Mouse (Mus musculus) inflammation-experienced regulatory T-cells, adult 16 weeks (primary cell): ENCODE measurements around the gene Kcnab2. TPM values are rescaled to one million over a fixed set of nuclear protein-coding genes. Genes with fewer than 3 reads are reported as not detected.

Source experiments
- polyA plus RNA-seq: library from polyadenylated mRNA; unstranded; fragments of 100-300 nt; shearing (Covaris generic); gene quantifications from one replicate; pipeline ENCODE4 v1.2.1, GENCODE M21; 2017

Gene Kcnab2
- 120 TPM for polyA plus RNA-seq

DNA sequence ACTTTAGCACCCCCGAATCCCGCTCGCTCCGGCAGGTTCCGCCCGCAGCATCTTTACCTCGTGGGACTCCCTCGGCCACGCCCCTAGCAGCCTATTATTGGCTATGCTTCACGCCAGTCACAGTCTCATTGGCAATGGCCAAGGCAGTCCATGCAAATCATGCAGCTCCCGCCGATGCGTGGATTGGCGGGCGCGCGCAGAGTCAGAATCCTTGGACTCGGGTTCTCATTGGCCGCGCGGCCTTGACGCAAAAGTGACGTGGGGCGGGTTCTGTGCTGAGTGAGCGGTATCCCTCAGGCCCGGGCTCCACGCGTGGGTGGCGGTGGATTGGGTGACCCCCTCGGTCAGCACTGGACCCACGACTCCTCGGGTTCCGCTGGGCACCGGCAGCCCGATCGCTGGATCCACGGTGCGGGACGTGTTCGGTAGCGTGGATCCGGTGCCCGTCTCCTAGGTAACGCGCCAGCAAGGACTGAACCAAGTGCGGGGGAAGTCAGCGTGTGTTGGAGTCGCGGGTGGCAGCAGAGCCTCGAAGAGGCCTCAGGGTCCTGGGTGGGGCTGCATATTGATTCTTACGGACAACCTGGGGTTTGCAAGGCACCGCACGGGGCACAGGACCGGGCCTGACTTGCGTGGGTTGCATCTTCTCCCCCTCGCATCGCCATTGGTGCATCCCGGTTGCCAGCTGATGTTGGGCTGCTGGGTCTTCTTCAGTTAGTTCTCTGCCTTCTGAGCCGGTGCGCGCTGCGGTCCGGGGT, at the start of gene Kcnab2:
Gene Kcnab2, minus strand, starts transcription at position 406 of the 758 bp plus-strand sequence.

DNA sequence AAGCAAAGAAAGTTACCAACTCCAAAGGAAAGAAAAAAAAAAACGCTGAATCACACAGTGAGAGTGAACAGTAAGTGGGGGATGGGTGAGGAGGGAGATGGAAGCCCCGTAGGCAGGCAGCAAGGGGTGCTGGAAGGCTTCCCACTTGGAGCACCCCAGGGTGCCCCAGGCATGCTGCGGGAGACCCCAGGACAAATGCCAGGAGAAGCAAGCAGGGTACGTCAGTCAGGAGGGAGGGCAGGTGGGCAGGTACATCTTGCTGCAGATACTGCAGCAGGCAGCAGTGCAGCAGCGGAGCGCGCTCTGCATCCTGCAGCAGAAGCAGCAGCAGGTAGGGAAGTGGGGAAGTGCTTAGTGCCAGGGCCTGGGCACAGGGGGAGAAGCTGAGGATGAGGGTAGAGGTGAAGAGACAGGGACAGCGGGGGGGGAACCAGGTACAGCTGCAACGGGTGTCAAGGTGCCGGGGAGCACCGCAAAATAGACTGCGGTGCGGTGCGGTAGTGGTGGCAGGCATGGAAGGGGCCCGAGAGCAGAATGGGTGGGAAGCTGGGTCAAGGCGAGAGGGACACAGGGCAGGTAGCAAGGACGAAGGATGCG, 1.1 kb downstream of the Kcnab2 start, which contains the start of gene Nphp4:
Gene Nphp4, plus strand, starts transcription at position 280 of the 597 bp plus-strand sequence.

Other genes starting within 250 kb of the Kcnab2 start
- 0.10 TPM for gene Gpr153, start 203.6 kb downstream of the Kcnab2 start, polyA plus RNA-seq
- not detected for gene Hes3, start 186.2 kb downstream of the Kcnab2 start, polyA plus RNA-seq
- gene Icmt, start 180.6 kb downstream of the Kcnab2 start, polyA plus RNA-seq, result 5.7 TPM
- not detected for gene Rnf207, start 158.9 kb downstream of the Kcnab2 start, polyA plus RNA-seq
- 458 TPM for gene Rpl22, start 152.1 kb downstream of the Kcnab2 start, polyA plus RNA-seq
- gene Chd5, start 139.2 kb downstream of the Kcnab2 start, polyA plus RNA-seq, result 0.41 TPM
- gene Nphp4, start 1.2 kb downstream of the Kcnab2 start, polyA plus RNA-seq, result 0.95 TPM